In genomic region chr3:89456726-89457665, GRCm38 (mm10) we compare ENCODE assay signal across 8 mouse cellular contexts. TPM values are rescaled to one million over a fixed set of nuclear protein-coding genes. Genes with fewer than 3 reads are reported as not detected.
DNase-seq lines count a peak whose midpoint lies in the region; ATAC-seq lines count a peak whose summit lies in the region.

No protein-coding gene starts in this region.

- no peaks in the 10 kb centered on the region for H3K27me3 ChIP-seq in forebrain, embryonic 10.5 days (ENCODE audit: poor library complexity, severe bottlenecking)
- no peaks in the 10 kb centered on the region for H3K27me3 ChIP-seq in forebrain, embryonic 12.5 days
- H3K27me3 ChIP-seq in liver, embryonic 16.5 days (ENCODE audit: control insufficient read depth, insufficient read depth, low read depth, low read length), result no peaks in the 10 kb centered on the region

- no peak overlapping the region for H3K9ac ChIP-seq in forebrain, embryonic 12.5 days
- H3K9ac ChIP-seq in liver, embryonic 16.5 days (ENCODE audit: low read depth, low read length), result no peak overlapping the region

- H3K36me3 ChIP-seq in forebrain, embryonic 10.5 days (replicated peaks), result peaks cover 9% of the 10 kb centered on the region
- H3K36me3 ChIP-seq in forebrain, embryonic 12.5 days (replicated peaks), result 0 out of 2 replicates have a peak, but pooled peaks cover 6% of the 10 kb centered on the region
- no peaks in the 10 kb centered on the region for H3K36me3 ChIP-seq in liver, embryonic 16.5 days (ENCODE audit: control insufficient read depth, insufficient read depth)

- no peak overlapping the region for H3K4me2 ChIP-seq in forebrain, embryonic 12.5 days
- no peak overlapping the region for H3K4me2 ChIP-seq in liver, embryonic 16.5 days (ENCODE audit: low read depth, low read length)

- no peak overlapping the region for H3K4me3 ChIP-seq in forebrain, embryonic 10.5 days
- no peak overlapping the region for H3K4me3 ChIP-seq in forebrain, embryonic 12.5 days (replicated peaks)
- no peak overlapping the region for H3K4me3 ChIP-seq in liver, embryonic 16.5 days (ENCODE audit: low read depth, low read length)

- H3K4me1 ChIP-seq in forebrain, embryonic 10.5 days, result peaks cover 45% of the 10 kb centered on the region
- peaks cover 17% of the 10 kb centered on the region for H3K4me1 ChIP-seq in forebrain, embryonic 12.5 days
- H3K4me1 ChIP-seq in liver, embryonic 16.5 days (ENCODE audit: control insufficient read depth, low read depth, low read length), result peaks cover 21% of the 10 kb centered on the region

- 39% methylated on average over 10 of the region's 10 CpGs for WGBS in forebrain, embryonic 10.5 days
- 34% methylated on average over 10 of the region's 10 CpGs for WGBS in forebrain, embryonic 12.5 days
- 33% methylated on average over 10 of the region's 10 CpGs for WGBS in liver, embryonic 16.5 days (ENCODE audit: insufficient replicate concordance)

- no peak for ATAC-seq in forebrain, embryonic 12.5 days (ENCODE audit: low FRiP score)
- ATAC-seq in erythroid progenitor cell, adult 5-6 weeks (replicated peaks; ENCODE audit: low FRiP score, poor library complexity, severe bottlenecking), result peak; percentile 50
- 0 out of 2 replicates have a peak, but pooled peaks have one; percentile 10 for ATAC-seq in liver, embryonic 16.5 days (ENCODE audit: low read depth)

- DNase-seq in forebrain, embryonic 10.5 days (ENCODE audit: extremely low spot score, low spot score), result peak; percentile 83
- DNase-seq in CD4-positive helper T cell, adult 2 months (ENCODE audit: low read depth, low spot score), result peak; percentile 86
- DNase-seq in brain, adult 2 months (ENCODE audit: low read depth, low spot score), result peak; percentile 79
- peak; percentile 80 for DNase-seq in kidney, adult 18-20 months
- DNase-seq in spleen, adult 12 weeks (ENCODE audit: low spot score), result peak; percentile 73

- peak overlapping the region; percentile 30; the same call in 1 of the 2 replicates for H3K27ac ChIP-seq in forebrain, embryonic 10.5 days
- no peak overlapping the region for H3K27ac ChIP-seq in forebrain, embryonic 12.5 days
- H3K27ac ChIP-seq in liver, embryonic 16.5 days (ENCODE audit: low read length), result no peak overlapping the region

- no peaks in the 10 kb centered on the region for H3K9me3 ChIP-seq in forebrain, embryonic 10.5 days
- H3K9me3 ChIP-seq in forebrain, embryonic 12.5 days, result no peaks in the 10 kb centered on the region
- H3K9me3 ChIP-seq in liver, embryonic 16.5 days (replicated peaks; ENCODE audit: control insufficient read depth, low read length), result no peaks in the 10 kb centered on the region

RNA-seq across cellular contexts. Expression of gene Pmvk, which starts 2.7 kb away (rescaled TPM):
- polyA plus RNA-seq in forebrain, embryonic 10.5 days (2016; fragmentation: Nextera tagmentation; extraction: Ambion mirVana), result 72.0 and 75.3 TPM in 2 replicates
- polyA plus RNA-seq in forebrain, embryonic 12.5 days (2016; fragmentation: Nextera tagmentation; extraction: Ambion mirVana), result 65.6 and 66.1 TPM in 2 replicates
- total RNA-seq in erythroid progenitor cell, adult 5-6 weeks (2015; ENCODE audit: low replicate concordance), result 14.1 and 16.3 TPM in 2 replicates
- 8.9 and 13.0 TPM in 2 replicates for total RNA-seq in erythroid progenitor cell, adult 5-6 weeks (2017; ENCODE audit: low replicate concordance)
- 34.8 and 36.9 TPM in 2 replicates for polyA plus RNA-seq in liver, embryonic 16.5 days (2015; fragmentation: Nextera tagmentation; extraction: Ambion mirVana)

RNA-seq across cellular contexts. Expression of gene Pbxip1, which starts 20.5 kb away (rescaled TPM):
- 16.4 and 16.6 TPM in 2 replicates for polyA plus RNA-seq in forebrain, embryonic 10.5 days (2016; fragmentation: Nextera tagmentation; extraction: Ambion mirVana)
- polyA plus RNA-seq in forebrain, embryonic 12.5 days (2016; fragmentation: Nextera tagmentation; extraction: Ambion mirVana), result 14.4 and 14.7 TPM in 2 replicates
- 1.8 and 2.1 TPM in 2 replicates for total RNA-seq in erythroid progenitor cell, adult 5-6 weeks (2015; ENCODE audit: low replicate concordance)
- total RNA-seq in erythroid progenitor cell, adult 5-6 weeks (2017; ENCODE audit: low replicate concordance), result 2.7 and 4.1 TPM in 2 replicates
- 7.2 and 8.6 TPM in 2 replicates for polyA plus RNA-seq in liver, embryonic 16.5 days (2015; fragmentation: Nextera tagmentation; extraction: Ambion mirVana)

RNA-seq across cellular contexts. Expression of gene Pygo2, which starts 27.0 kb away (rescaled TPM):
- 34.9 and 40.9 TPM in 2 replicates for polyA plus RNA-seq in forebrain, embryonic 10.5 days (2016; fragmentation: Nextera tagmentation; extraction: Ambion mirVana)
- 47.2 and 48.8 TPM in 2 replicates for polyA plus RNA-seq in forebrain, embryonic 12.5 days (2016; fragmentation: Nextera tagmentation; extraction: Ambion mirVana)
- 10.9 and 19.1 TPM in 2 replicates for total RNA-seq in erythroid progenitor cell, adult 5-6 weeks (2015; ENCODE audit: low replicate concordance)
- total RNA-seq in erythroid progenitor cell, adult 5-6 weeks (2017; ENCODE audit: low replicate concordance), result 7.1 and 12.1 TPM in 2 replicates
- 6.6 and 8.7 TPM in 2 replicates for polyA plus RNA-seq in liver, embryonic 16.5 days (2015; fragmentation: Nextera tagmentation; extraction: Ambion mirVana)

RNA-seq across cellular contexts. Expression of gene Shc1, which starts 38.8 kb away (rescaled TPM):
- 49.4 and 53.2 TPM in 2 replicates for polyA plus RNA-seq in forebrain, embryonic 10.5 days (2016; fragmentation: Nextera tagmentation; extraction: Ambion mirVana)
- polyA plus RNA-seq in forebrain, embryonic 12.5 days (2016; fragmentation: Nextera tagmentation; extraction: Ambion mirVana), result 28.4 and 30.9 TPM in 2 replicates
- 77.1 and 79.3 TPM in 2 replicates for total RNA-seq in erythroid progenitor cell, adult 5-6 weeks (2015; ENCODE audit: low replicate concordance)
- total RNA-seq in erythroid progenitor cell, adult 5-6 weeks (2017; ENCODE audit: low replicate concordance), result 49.7 and 59.3 TPM in 2 replicates
- polyA plus RNA-seq in liver, embryonic 16.5 days (2015; fragmentation: Nextera tagmentation; extraction: Ambion mirVana), result 43.2 and 46.0 TPM in 2 replicates

RNA-seq across cellular contexts. Expression of gene Cks1b, which starts 38.8 kb away (rescaled TPM):
- polyA plus RNA-seq in forebrain, embryonic 10.5 days (2016; fragmentation: Nextera tagmentation; extraction: Ambion mirVana), result 681 and 720 TPM in 2 replicates
- 363 and 395 TPM in 2 replicates for polyA plus RNA-seq in forebrain, embryonic 12.5 days (2016; fragmentation: Nextera tagmentation; extraction: Ambion mirVana)
- 245 and 268 TPM in 2 replicates for total RNA-seq in erythroid progenitor cell, adult 5-6 weeks (2015; ENCODE audit: low replicate concordance)
- total RNA-seq in erythroid progenitor cell, adult 5-6 weeks (2017; ENCODE audit: low replicate concordance), result 102 and 103 TPM in 2 replicates
- 176 and 206 TPM in 2 replicates for polyA plus RNA-seq in liver, embryonic 16.5 days (2015; fragmentation: Nextera tagmentation; extraction: Ambion mirVana)
